Mouse (Mus musculus) T-cell, adult 2 months (primary cell): ENCODE data around the gene Tnrc6a.

ENCODE experiments used
- DNase-seq: peaks from one replicate; pipeline ENCODE4 v3.0.0; 2022; ENCODE audit warnings: low spot score

Tnrc6a gene

GRCm38 (mm10) chr7:123124735-123125181, 1.1 kb downstream of the Tnrc6a start:
- DNase-seq: no peak

- DNase-seq: no peak
These were observed 2.4 kb downstream of the Tnrc6a start for GRCm38 (mm10) chr7:123126056-123126455.

GRCm38 (mm10) chr7:123127301-123127700, 3.6 kb downstream of the Tnrc6a start:
- no peak for DNase-seq

- no peak for DNase-seq
These were observed 4.3 kb downstream of the Tnrc6a start for GRCm38 (mm10) chr7:123127981-123128380.

DNA sequence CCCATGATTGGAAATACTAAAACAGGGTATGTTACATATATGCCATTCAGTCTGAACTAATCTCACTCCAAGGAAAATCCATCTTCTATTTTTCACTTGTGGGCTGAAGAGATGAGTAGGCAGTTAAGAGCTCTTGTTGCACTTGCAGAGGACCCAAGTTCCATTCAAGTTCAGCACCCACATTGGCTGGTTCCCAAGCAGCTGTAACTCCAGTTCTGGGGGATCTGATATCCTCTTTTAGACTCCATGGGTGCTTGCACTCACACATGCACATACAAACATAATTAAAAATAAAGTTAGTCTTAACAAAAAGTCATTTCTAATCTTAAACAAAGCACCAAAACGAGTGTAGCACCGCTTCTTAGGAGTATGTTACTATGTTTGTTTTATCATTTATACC, 5.4 kb downstream of the Tnrc6a start:
- DNase-seq: no peak

DNA sequence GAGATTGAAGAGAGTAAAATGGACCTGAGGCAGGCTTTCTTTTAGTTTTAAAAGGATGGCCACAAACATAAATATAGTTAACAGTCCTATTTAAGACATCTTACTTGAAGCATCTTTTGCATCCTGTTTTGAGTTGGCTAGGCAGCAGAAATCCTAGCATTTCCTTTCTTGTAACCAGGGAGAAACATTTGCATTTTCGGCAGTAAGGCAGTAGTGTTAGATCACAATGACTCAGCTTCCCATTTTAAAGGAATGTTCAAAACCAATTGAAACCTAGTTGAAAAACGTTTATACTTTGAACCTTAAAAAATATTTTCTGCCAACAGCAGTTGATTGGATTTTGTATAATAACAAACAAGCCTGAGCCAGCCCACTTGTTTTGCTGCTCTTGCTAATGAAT, 6.5 kb downstream of the Tnrc6a start:
- DNase-seq: no peak

DNA sequence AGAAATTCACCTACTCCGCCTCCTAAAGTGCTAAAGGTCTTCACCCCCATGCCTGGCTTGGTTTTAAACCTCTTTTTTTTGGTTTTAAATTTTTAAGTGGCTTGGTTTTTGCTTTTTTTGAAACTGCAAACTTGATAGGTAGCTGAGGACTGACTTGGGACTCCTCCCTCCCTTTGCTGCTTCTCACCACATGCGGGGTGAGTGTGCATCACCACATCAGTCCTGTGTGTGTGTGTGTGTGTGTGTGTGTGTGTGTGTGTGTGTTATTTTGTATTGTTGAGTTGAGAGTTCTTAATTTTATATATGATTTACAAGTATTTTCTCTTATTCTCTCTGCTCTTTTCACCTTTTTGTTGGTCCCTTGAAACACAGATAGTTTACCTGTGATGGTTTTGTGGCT, 8.7 kb downstream of the Tnrc6a start:
- peak; percentile 55 for DNase-seq

GRCm38 (mm10) chr7:123134876-123135275, 11.2 kb downstream of the Tnrc6a start:
- peak; percentile 14 for DNase-seq

DNA sequence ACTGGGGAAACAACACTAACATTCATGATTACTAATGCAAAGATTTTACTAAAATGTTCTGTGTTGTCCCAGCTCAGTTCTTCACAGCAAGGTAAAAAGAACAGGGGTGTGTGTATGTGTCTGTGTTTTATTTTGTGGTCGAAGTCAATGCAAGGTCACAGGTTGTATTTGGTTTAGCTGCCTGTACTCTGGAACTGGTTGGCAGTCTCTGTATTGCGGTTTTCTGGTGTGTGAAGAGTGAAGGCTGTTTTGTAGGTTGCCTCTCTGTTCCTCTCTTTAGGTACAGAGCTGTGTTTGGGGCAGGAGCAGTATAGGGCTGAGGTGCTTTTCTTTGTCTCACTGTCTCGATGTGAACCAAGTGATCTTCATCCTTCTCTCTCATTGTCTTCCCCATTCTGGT, 12.0 kb downstream of the Tnrc6a start:
- peak; percentile 41 for DNase-seq

DNA sequence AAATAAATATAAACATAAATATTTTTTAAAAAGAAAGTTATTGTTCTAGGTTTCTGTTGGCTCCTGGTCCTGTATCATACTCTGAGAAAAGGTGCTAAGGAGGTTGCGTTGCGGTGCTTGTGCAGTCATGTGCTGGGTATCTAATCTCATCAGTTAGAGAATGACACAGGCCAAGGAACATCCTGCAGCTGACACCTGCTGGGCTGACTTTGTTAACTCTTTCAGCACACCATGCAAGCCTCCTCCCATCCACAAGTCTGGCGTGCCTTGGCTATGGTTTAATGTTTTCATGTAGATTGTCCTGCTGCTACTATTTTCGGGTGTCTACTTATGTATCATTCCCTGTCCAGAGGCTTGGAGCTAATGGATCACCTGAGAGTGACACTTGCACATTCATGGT, 14.3 kb downstream of the Tnrc6a start:
- DNase-seq: no peak

- DNase-seq: no peak
These were observed 22.6 kb downstream of the Tnrc6a start for GRCm38 (mm10) chr7:123146141-123146846.

DNA sequence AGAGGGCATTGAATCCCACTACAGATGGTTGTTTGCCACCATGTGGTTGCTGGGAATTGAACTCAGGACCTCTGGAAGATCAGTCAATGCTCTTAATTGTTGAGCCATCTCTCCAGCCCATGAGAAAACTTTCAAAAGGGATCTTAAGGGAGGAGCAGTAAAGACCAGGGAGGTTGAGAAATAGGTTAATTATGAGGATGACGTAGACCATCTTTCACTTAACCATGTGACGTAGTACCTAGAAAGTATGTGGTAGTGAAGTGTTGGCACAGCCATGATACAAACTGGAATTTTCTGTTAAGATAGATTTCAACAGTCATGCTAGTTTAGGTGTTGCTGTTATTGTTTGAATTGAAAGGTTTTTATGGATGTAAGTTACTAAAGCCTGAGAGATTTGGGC, 24.1 kb downstream of the Tnrc6a start:
- no peak for DNase-seq

DNA sequence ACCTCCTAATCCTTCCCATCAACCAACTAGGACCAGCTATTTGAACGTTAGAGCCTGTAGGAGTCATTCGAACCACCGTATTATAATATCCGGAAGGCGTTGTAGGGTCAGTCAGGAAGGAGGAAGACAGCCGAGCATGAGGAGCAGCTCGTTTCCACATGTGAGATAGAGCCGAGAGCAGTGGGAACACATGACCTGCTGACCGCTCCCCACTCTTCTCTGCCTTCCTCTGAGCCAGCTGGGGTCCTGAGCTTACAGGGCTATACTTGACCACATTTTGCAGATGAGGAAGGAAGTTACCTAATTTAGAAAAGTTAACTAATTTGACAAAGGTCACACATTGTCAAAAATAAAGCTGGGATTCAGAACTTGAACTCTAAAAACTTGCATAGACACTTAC, 25.2 kb downstream of the Tnrc6a start:
- DNase-seq: no peak

- no peak for DNase-seq
These were observed 38.7 kb downstream of the Tnrc6a start for GRCm38 (mm10) chr7:123162346-123162745.

GRCm38 (mm10) chr7:123167436-123167835, 43.8 kb downstream of the Tnrc6a start:
- no peak for DNase-seq

GRCm38 (mm10) chr7:123169618-123170017, 45.9 kb downstream of the Tnrc6a start:
- no peak for DNase-seq

DNA sequence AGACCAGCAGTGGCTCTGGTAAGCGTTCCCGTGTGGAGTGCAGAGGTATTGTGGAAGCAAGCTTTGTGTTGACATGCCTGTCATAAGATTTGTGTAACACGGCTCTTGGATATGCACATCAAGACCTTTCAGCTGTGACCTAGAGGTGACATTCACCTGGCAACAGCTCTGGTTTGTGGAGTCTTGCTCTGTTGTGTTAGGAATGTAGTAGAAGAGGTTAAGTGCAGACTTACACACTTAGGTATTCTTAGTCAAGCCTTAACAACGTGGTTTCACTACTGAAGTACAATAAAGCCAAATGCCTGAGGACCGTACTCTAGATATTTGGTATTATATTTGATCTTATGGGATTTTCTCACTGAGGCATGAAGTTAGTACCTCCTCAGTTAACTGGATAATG, 48.4 kb downstream of the Tnrc6a start:
- DNase-seq: no peak

GRCm38 (mm10) chr7:123177215-123177614, 53.5 kb downstream of the Tnrc6a start:
- no peak for DNase-seq

GRCm38 (mm10) chr7:123181787-123182701, 58.4 kb downstream of the Tnrc6a start:
- DNase-seq: no peak

DNA sequence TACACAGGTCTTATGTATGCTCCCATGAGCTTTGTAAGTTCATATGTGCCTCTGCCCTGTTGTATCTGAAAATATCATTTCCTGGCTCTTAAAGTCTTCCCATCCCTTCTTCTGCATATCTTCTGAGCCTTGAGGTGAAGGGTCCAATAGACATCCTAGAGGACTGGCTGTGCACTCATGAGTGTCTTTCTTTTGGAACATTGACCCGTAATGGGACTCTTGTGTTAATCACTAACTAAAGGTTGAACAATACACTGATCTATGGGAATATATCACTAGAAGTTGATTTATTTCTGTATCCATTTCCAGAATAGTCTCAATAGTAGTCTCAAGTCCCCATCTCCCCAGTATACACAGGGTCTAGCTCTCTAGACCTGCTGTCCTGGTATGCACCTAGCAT, 61.2 kb downstream of the Tnrc6a start:
- DNase-seq: no peak

- no peak for DNase-seq
These were observed 62.8 kb downstream of the Tnrc6a start for GRCm38 (mm10) chr7:123186463-123186862.

DNA sequence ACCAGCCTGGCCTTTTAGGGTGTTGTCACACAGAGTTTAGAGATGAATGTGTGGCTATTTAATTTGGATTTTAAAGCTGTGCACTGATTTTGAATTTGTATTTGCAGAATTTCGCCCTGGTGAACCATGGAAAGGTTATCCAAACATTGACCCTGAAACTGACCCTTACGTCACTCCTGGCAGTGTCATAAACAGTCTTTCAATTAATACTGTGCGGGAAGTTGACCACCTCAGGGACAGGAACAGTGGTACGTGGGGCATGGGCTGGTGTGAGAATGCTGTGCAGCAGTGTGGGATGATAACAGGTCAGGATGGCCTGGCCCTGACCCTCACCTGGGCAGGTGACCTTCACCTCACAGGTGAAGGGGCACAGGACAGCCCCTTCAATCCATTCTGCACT, 63.6 kb downstream of the Tnrc6a start:
- no peak for DNase-seq

GRCm38 (mm10) chr7:123188462-123188861, 64.8 kb downstream of the Tnrc6a start:
- no peak for DNase-seq
